Mouse (Mus musculus) WW6 (cell line): ENCODE results near the gene Lrrc7.
"Not testable (repeated sequence)": the region's sequence is repeated elsewhere in the genome, so short reads cannot be mapped to it uniquely, and the experiment has no call there.

ENCODE experiments used
- DNase-seq: peaks from one replicate; pipeline ENCODE4 v3.0.0-alpha.2; 2013; ENCODE audit warnings: low read depth, low spot score

Gene Lrrc7

GRCm38 (mm10) chr3:158168454-158168853 is 393.6 kb downstream of the Lrrc7 start:
- DNase-seq: no peak

GRCm38 (mm10) chr3:158165004-158165403 is 397.0 kb downstream of the Lrrc7 start:
- no peak for DNase-seq

- DNase-seq: no peak
Measured at GRCm38 (mm10) chr3:158164452-158164851, 397.6 kb downstream of the Lrrc7 start.

GRCm38 (mm10) chr3:158163127-158163526 is 398.9 kb downstream of the Lrrc7 start:
- DNase-seq: no peak

- no peak for DNase-seq
Measured at GRCm38 (mm10) chr3:158161924-158162490, 400.0 kb downstream of the Lrrc7 start.

GRCm38 (mm10) chr3:158155515-158156286 is 406.3 kb downstream of the Lrrc7 start:
- DNase-seq: no peak

- DNase-seq: no peak
Measured at GRCm38 (mm10) chr3:158154134-158154533, 407.9 kb downstream of the Lrrc7 start.

GRCm38 (mm10) chr3:158148998-158149397 is 413.0 kb downstream of the Lrrc7 start:
- no peak for DNase-seq

- DNase-seq: no peak
Measured at GRCm38 (mm10) chr3:158140629-158141028, 421.4 kb downstream of the Lrrc7 start.

GRCm38 (mm10) chr3:158137796-158138195 is 424.2 kb downstream of the Lrrc7 start:
- no peak for DNase-seq

GRCm38 (mm10) chr3:158131672-158132071 is 430.3 kb downstream of the Lrrc7 start:
- no peak for DNase-seq

GRCm38 (mm10) chr3:158131233-158131632 is 430.8 kb downstream of the Lrrc7 start:
- no peak for DNase-seq

- no peak for DNase-seq
Measured at GRCm38 (mm10) chr3:158122899-158123298, 439.1 kb downstream of the Lrrc7 start.

- no peak for DNase-seq
Measured at GRCm38 (mm10) chr3:158105260-158105659, 456.8 kb downstream of the Lrrc7 start.

- no peak for DNase-seq
Measured at GRCm38 (mm10) chr3:158103467-158103866, 458.6 kb downstream of the Lrrc7 start.

- DNase-seq: not testable (repeated sequence)
Measured at GRCm38 (mm10) chr3:158102530-158102929, 459.5 kb downstream of the Lrrc7 start.

GRCm38 (mm10) chr3:158102043-158102442 is 460.0 kb downstream of the Lrrc7 start:
- peak; percentile 24 for DNase-seq

- no peak for DNase-seq
Measured at GRCm38 (mm10) chr3:158093919-158094318, 468.1 kb downstream of the Lrrc7 start.

GRCm38 (mm10) chr3:158091601-158092000 is 470.4 kb downstream of the Lrrc7 start:
- no peak for DNase-seq

GRCm38 (mm10) chr3:158077828-158078227 is 484.2 kb downstream of the Lrrc7 start:
- no peak for DNase-seq

GRCm38 (mm10) chr3:158077380-158077772 is 484.6 kb downstream of the Lrrc7 start:
- DNase-seq: no peak

- DNase-seq: no peak
Measured at GRCm38 (mm10) chr3:158076685-158077379, 485.2 kb downstream of the Lrrc7 start.

- DNase-seq: no peak
Measured at GRCm38 (mm10) chr3:158075004-158075403, 487.0 kb downstream of the Lrrc7 start.
